Mouse (Mus musculus) neural tube, embryonic 11.5 days (tissue): Measurements from ENCODE around the gene Kcne1l. TPM values are rescaled to one million over a fixed set of nuclear protein-coding genes. Genes with fewer than 3 reads are reported as not detected.
A peak's percentile ranks its signal among the peaks of the same experiment; 100 is the strongest.

Experiments used
- ATAC-seq: fragments of 200-750 bp; cut with Nextera tagmentation; 2 replicates; pipeline ENCODE4 v1.8.0; 2017; ENCODE audit warnings: moderate number of reproducible peaks, mild to moderate bottlenecking, moderate TSS enrichment, moderate library complexity; ENCODE audit not compliant: insufficient read depth, low FRiP score, low TSS enrichment
- DNase-seq: peaks from one replicate; pipeline ENCODE4 v3.0.0-alpha.2; 2015; ENCODE audit warnings: low spot score
- H3K27ac ChIP-seq: fragments of 300-500 bp; sonication (generic); 2 replicates; pipeline ENCODE4 v1.5.1; 2014; ENCODE audit warnings: low read depth, mild to moderate bottlenecking, low read length
- H3K27me3 ChIP-seq: fragments of 300-500 bp; sonication (generic); 2 replicates; pipeline ENCODE4 v1.6.1; 2014; ENCODE audit warnings: mild to moderate bottlenecking, low read length, mixed read lengths; ENCODE audit not compliant: control insufficient read depth, insufficient read depth
- H3K36me3 ChIP-seq: fragments of 300-500 bp; sonication (generic); 2 replicates; pipeline ENCODE4 v1.6.1; 2014; ENCODE audit warnings: mild to moderate bottlenecking, low read length, moderate library complexity, mixed read lengths; ENCODE audit not compliant: control insufficient read depth, insufficient read depth
- H3K4me1 ChIP-seq: fragments of 300-500 bp; sonication (generic); 2 replicates; pipeline ENCODE4 v1.6.1; 2014; ENCODE audit warnings: low read length, mixed read lengths; ENCODE audit not compliant: control insufficient read depth, insufficient read depth
- H3K4me2 ChIP-seq: fragments of 300-500 bp; sonication (generic); 2 replicates; pipeline ENCODE4 v1.6.1; 2014; ENCODE audit warnings: low read depth, mild to moderate bottlenecking, moderate library complexity
- H3K4me3 ChIP-seq: fragments of 300-500 bp; sonication (generic); 2 replicates; pipeline ENCODE4 v1.5.1; 2014; ENCODE audit warnings: low read depth, low read length
- H3K9ac ChIP-seq: fragments of 300-500 bp; sonication (generic); 2 replicates; pipeline ENCODE4 v1.6.1; 2014; ENCODE audit warnings: mild to moderate bottlenecking, low read length
- H3K9me3 ChIP-seq: fragments of 300-500 bp; sonication (generic); 2 replicates; pipeline ENCODE4 v1.6.1; 2016; ENCODE audit warnings: low read length; ENCODE audit not compliant: control insufficient read depth
- WGBS: fragments of 180-500 bp; shearing (Covaris S2); extraction: QIAGEN DNeasy Blood & Tissue Kit; methylation state at CpG from one replicate; pipeline ENCODE4 v1.1.7; 2014; 5-methylcytosine and 5-hydroxymethylcytosine counted together
- polyA plus RNA-seq: library from polyadenylated mRNA; unstranded; fragments of >200 nt; fragmentation: Nextera tagmentation; extraction: Ambion mirVana; gene quantifications from 2 replicates; pipeline ENCODE4 v1.2.1, GENCODE M21; 2014

The Kcne1l gene
- 43.1 and 50.1 TPM in 2 replicates for polyA plus RNA-seq

GRCm38 (mm10) chrX:142305869-142306581 lies at the start of gene Kcne1l:
TSS of gene Kcne1l (minus strand) at chrX:142306294.
- WGBS = 28% methylated on average over 30 of the region's 33 CpGs
- H3K9me3 ChIP-seq = no peaks in the 10 kb centered on the region
- H3K4me1 ChIP-seq = no peaks in the 10 kb centered on the region
- ATAC-seq (peak; percentile 77), DNase-seq (peak; percentile 65)
- H3K27ac ChIP-seq = no peak within 1 kb of the TSS
- H3K4me2 ChIP-seq = peak within 1 kb of the TSS; percentile 45
- no peaks in the 10 kb centered on the region for H3K36me3 ChIP-seq
- H3K27me3 ChIP-seq = peaks cover 5% of the 10 kb centered on the region
- H3K9ac ChIP-seq = peak within 1 kb of the TSS; percentile 33
- peak within 1 kb of the TSS; percentile 27 for H3K4me3 ChIP-seq

GRCm38 (mm10) chrX:142336207-142336606 lies 30.1 kb upstream of the Kcne1l start:
- Histone ChIP-seq H3K27ac (no peak overlapping the region), H3K4me1 (no peaks in the 10 kb centered on the region), H3K4me3 (no peak overlapping the region), H3K4me2 (no peak overlapping the region), H3K36me3 (no peaks in the 10 kb centered on the region), H3K9me3 (no peaks in the 10 kb centered on the region), H3K27me3 (no peaks in the 10 kb centered on the region), H3K9ac (no peak overlapping the region)
- ATAC-seq (no peak), DNase-seq (no peak)
- WGBS = 95% methylated on average over 6 of the region's 6 CpGs

GRCm38 (mm10) chrX:142335502-142335901 lies 29.4 kb upstream of the Kcne1l start:
- no peak overlapping the region for H3K9ac ChIP-seq
- 92% methylated on average over 5 of the region's 5 CpGs for WGBS
- DNase-seq (no peak), ATAC-seq (no peak)
- no peaks in the 10 kb centered on the region for H3K9me3 ChIP-seq
- H3K27ac ChIP-seq = no peak overlapping the region
- H3K27me3 ChIP-seq = no peaks in the 10 kb centered on the region
- no peaks in the 10 kb centered on the region for H3K36me3 ChIP-seq
- H3K4me1 ChIP-seq = no peaks in the 10 kb centered on the region
- no peak overlapping the region for H3K4me2 ChIP-seq
- H3K4me3 ChIP-seq = no peak overlapping the region

GRCm38 (mm10) chrX:142325760-142326159 lies 19.7 kb upstream of the Kcne1l start:
- Histone ChIP-seq H3K9ac (no peak overlapping the region), H3K36me3 (no peaks in the 10 kb centered on the region), H3K27me3 (no peaks in the 10 kb centered on the region), H3K4me1 (no peaks in the 10 kb centered on the region), H3K4me2 (no peak overlapping the region), H3K27ac (no peak overlapping the region), H3K4me3 (no peak overlapping the region), H3K9me3 (no peaks in the 10 kb centered on the region)
- no peak for DNase-seq
- 96% methylated on average over 1 of the region's 2 CpGs for WGBS
- no peak for ATAC-seq

- no peaks in the 10 kb centered on the region for H3K9me3 ChIP-seq
- WGBS = 70% methylated on average over 9 of the region's 9 CpGs
- ATAC-seq = no peak
- H3K4me1 ChIP-seq = no peaks in the 10 kb centered on the region
- H3K4me3 ChIP-seq = no peak overlapping the region
- H3K27ac ChIP-seq = no peak overlapping the region
- DNase-seq = no peak
- no peaks in the 10 kb centered on the region for H3K27me3 ChIP-seq
- no peaks in the 10 kb centered on the region for H3K36me3 ChIP-seq
- no peak overlapping the region for H3K9ac ChIP-seq
- no peak overlapping the region for H3K4me2 ChIP-seq
Observed at GRCm38 (mm10) chrX:142316106-142316505, 10.0 kb upstream of the Kcne1l start.

- Histone ChIP-seq H3K4me3 (no peak overlapping the region), H3K4me1 (no peaks in the 10 kb centered on the region), H3K4me2 (no peak overlapping the region), H3K9ac (no peak overlapping the region), H3K27me3 (no peaks in the 10 kb centered on the region), H3K9me3 (no peaks in the 10 kb centered on the region), H3K27ac (no peak overlapping the region), H3K36me3 (no peaks in the 10 kb centered on the region)
- 73% methylated on average over 8 of the region's 8 CpGs for WGBS
- DNase-seq (no peak), ATAC-seq (no peak)
Observed at GRCm38 (mm10) chrX:142315270-142315669, 9.2 kb upstream of the Kcne1l start.

GRCm38 (mm10) chrX:142314307-142315024 lies 8.4 kb upstream of the Kcne1l start:
- ATAC-seq (peak; percentile 35; the same call in 1 of the 2 replicates), DNase-seq (peak; percentile 63)
- no peaks in the 10 kb centered on the region for H3K4me1 ChIP-seq
- no peaks in the 10 kb centered on the region for H3K27me3 ChIP-seq
- no peak overlapping the region for H3K27ac ChIP-seq
- H3K9ac ChIP-seq = no peak overlapping the region
- no peak overlapping the region for H3K4me2 ChIP-seq
- H3K9me3 ChIP-seq = no peaks in the 10 kb centered on the region
- no peaks in the 10 kb centered on the region for H3K36me3 ChIP-seq
- no peak overlapping the region for H3K4me3 ChIP-seq
- WGBS = 50% methylated on average over 11 of the region's 11 CpGs

GRCm38 (mm10) chrX:142310431-142310830 lies 4.3 kb upstream of the Kcne1l start:
- DNase-seq = no peak

More at GRCm38 (mm10) chrX:142310431-142310830, 4.3 kb upstream of the Kcne1l start:
- no peak overlapping the region for H3K9ac ChIP-seq
- no peak for ATAC-seq
- H3K4me2 ChIP-seq = no peak overlapping the region
- H3K36me3 ChIP-seq = no peaks in the 10 kb centered on the region
- 64% methylated on average over 5 of the region's 5 CpGs for WGBS
- H3K9me3 ChIP-seq = no peaks in the 10 kb centered on the region
- no peak overlapping the region for H3K4me3 ChIP-seq
- H3K27me3 ChIP-seq = no peaks in the 10 kb centered on the region
- no peak overlapping the region for H3K27ac ChIP-seq
- H3K4me1 ChIP-seq = no peaks in the 10 kb centered on the region
